Mouse (Mus musculus) liver, embryonic 14.5 days (tissue): ENCODE measurements around the gene Stip1. TPM values are rescaled to one million over a fixed set of nuclear protein-coding genes. Genes with fewer than 3 reads are reported as not detected.
"Not testable (repeated sequence)": the region's sequence is repeated elsewhere in the genome, so short reads cannot be mapped to it uniquely, and the experiment has no call there.

Source experiments
- ATAC-seq: fragments of 200-750 bp; cut with Nextera tagmentation; 2 replicates; pipeline ENCODE4 v1.8.0; 2017; ENCODE audit warnings: moderate number of reproducible peaks, mild to moderate bottlenecking, moderate library complexity; ENCODE audit not compliant: insufficient read depth
- DNase-seq, 3 experiments: peaks; one replicate each; pipeline ENCODE4 v3.0.0-alpha.2; 2012 to 2013; ENCODE audit warnings: low read depth in 3 of 3, low spot score in 3 of 3
- H3K27ac ChIP-seq: fragments of 300-500 bp; sonication (generic); 2 replicates; pipeline ENCODE4 v1.5.1; 2014; ENCODE audit warnings: moderate library complexity, mild to moderate bottlenecking, control low read depth, inconsistent platforms
- H3K27me3 ChIP-seq: fragments of 300-500 bp; sonication (generic); 2 replicates; pipeline ENCODE4 v1.6.1; 2014; ENCODE audit warnings: mild to moderate bottlenecking, low read length, moderate library complexity; ENCODE audit not compliant: control insufficient read depth, insufficient read depth
- H3K36me3 ChIP-seq: fragments of 300-500 bp; sonication (generic); replicated peaks from 2 replicates; pipeline ENCODE4 v1.6.1; 2014; ENCODE audit warnings: low read depth; ENCODE audit not compliant: control insufficient read depth, insufficient read depth
- H3K4me1 ChIP-seq, 2 experiments: fragments of 200-500 bp in 1 of 2; fragments of 300-500 bp in 1 of 2; sonication (generic) in 1 of 2; replicated peaks; 2 replicates each; pipeline ENCODE4 v1.6.1; 2012 to 2014; ENCODE audit warnings: antibody characterized with exemption in 1 of 2, inconsistent platforms in 1 of 2, low read length in 1 of 2; ENCODE audit not compliant: control insufficient read depth in 2 of 2, insufficient read depth in 2 of 2
- H3K4me2 ChIP-seq: fragments of 300-500 bp; sonication (generic); 2 replicates; pipeline ENCODE4 v1.6.1; 2014; ENCODE audit warnings: low read depth, mild to moderate bottlenecking, control low read depth, moderate library complexity
- H3K4me3 ChIP-seq, 2 experiments: fragments of 200-500 bp in 1 of 2; fragments of 300-500 bp in 1 of 2; sonication (generic) in 1 of 2; 2 replicates each; pipeline ENCODE4 v1.5.1; 2012 to 2014; ENCODE audit warnings: low read depth in 2 of 2, low read length in 2 of 2, mild to moderate bottlenecking in 2 of 2, control low read depth in 1 of 2, inconsistent platforms in 1 of 2, moderate library complexity in 1 of 2; ENCODE audit not compliant: insufficient read depth in 1 of 2
- H3K9ac ChIP-seq: fragments of 300-500 bp; sonication (generic); replicated peaks from 2 replicates; pipeline ENCODE4 v1.6.1; 2014; ENCODE audit warnings: mild to moderate bottlenecking, control low read depth, moderate library complexity
- H3K9me3 ChIP-seq: fragments of 300-500 bp; sonication (generic); 2 replicates; pipeline ENCODE4 v1.6.1; 2016; ENCODE audit warnings: low read length, mixed read lengths; ENCODE audit not compliant: control insufficient read depth
- CTCF ChIP-seq: IDR thresholded peaks from 2 replicates; pipeline ENCODE4 v1.5.1; 2016; ENCODE audit warnings: antibody characterized with exemption, low read depth, control low read depth
- EP300 ChIP-seq: IDR thresholded peaks from 2 replicates; pipeline ENCODE4 v1.6.1; 2016; ENCODE audit warnings: antibody characterized with exemption, low read depth
- WGBS: fragments of 180-500 bp; shearing (Covaris S2); extraction: QIAGEN DNeasy Blood & Tissue Kit; methylation state at CpG from one replicate; pipeline ENCODE4 v1.1.7; 2014; ENCODE audit not compliant: insufficient replicate concordance; 5-methylcytosine and 5-hydroxymethylcytosine counted together
- polyA plus RNA-seq, 2 experiments: library from polyadenylated mRNA; depleted of rRNA in 1 of 2; stranded (reverse) in 1 of 2; unstranded in 1 of 2; fragments of >200 nt; fragmentation: Nextera tagmentation in 1 of 2; extraction: Ambion mirVana in 1 of 2; gene quantifications; 2 replicates each; pipeline versions ENCODE4 v1.2.1 to v1.2.3; 2012 to 2014

Gene Stip1
- polyA plus RNA-seq, 2 experiments, result 86.2 to 113 TPM

GRCm38 (mm10) chr19:7081516-7082266 is 41.9 kb upstream of the Stip1 start:
- Histone ChIP-seq H3K9me3 (no peaks in the 10 kb centered on the region), H3K4me1 (no peaks in the 10 kb centered on the region), H3K27ac (no peak overlapping the region), H3K4me3 (no peak overlapping the region), H3K4me2 (no peak overlapping the region), H3K27me3 (no peaks in the 10 kb centered on the region; the same call in 1 of the 2 replicates), H3K36me3 (no peaks in the 10 kb centered on the region), H3K9ac (no peak overlapping the region)
- 48% methylated on average over 7 of the region's 7 CpGs for WGBS
- TF ChIP-seq EP300 (no peak), CTCF (no peak)
- no peak for DNase-seq
- ATAC-seq, result no peak

- no peak overlapping the region for H3K27ac ChIP-seq
- H3K27me3 ChIP-seq, result no peaks in the 10 kb centered on the region
- WGBS, result 66% methylated on average over 7 of the region's 7 CpGs
- no peak for DNase-seq
- no peaks in the 10 kb centered on the region for H3K4me1 ChIP-seq
- no peak overlapping the region for H3K4me3 ChIP-seq
- H3K9ac ChIP-seq, result no peak overlapping the region
- no peak for ATAC-seq
- H3K4me2 ChIP-seq, result no peak overlapping the region
- TF ChIP-seq CTCF, result no peak
- no peak for TF ChIP-seq EP300
- H3K9me3 ChIP-seq, result no peaks in the 10 kb centered on the region
- no peaks in the 10 kb centered on the region for H3K36me3 ChIP-seq
Observed at GRCm38 (mm10) chr19:7078271-7078670, 38.5 kb upstream of the Stip1 start.

GRCm38 (mm10) chr19:7077666-7078065 is 37.9 kb upstream of the Stip1 start:
- WGBS, result 70% methylated on average over 9 of the region's 9 CpGs
- DNase-seq (no peak), ATAC-seq (no peak)
- Histone ChIP-seq H3K4me1 (no peaks in the 10 kb centered on the region), H3K4me2 (no peak overlapping the region), H3K4me3 (no peak overlapping the region), H3K27ac (no peak overlapping the region), H3K9me3 (no peaks in the 10 kb centered on the region), H3K9ac (no peak overlapping the region), H3K36me3 (no peaks in the 10 kb centered on the region), H3K27me3 (no peaks in the 10 kb centered on the region)
- TF ChIP-seq EP300, result no peak
- no peak for TF ChIP-seq CTCF

- not testable (repeated sequence) for H3K4me1 ChIP-seq, DNase-seq, H3K27ac ChIP-seq, H3K4me3 ChIP-seq, H3K36me3 ChIP-seq, H3K9ac ChIP-seq, H3K27me3 ChIP-seq, H3K4me2 ChIP-seq, ATAC-seq, H3K9me3 ChIP-seq
- WGBS, result 73% methylated on average over 11 of the region's 11 CpGs
Observed at GRCm38 (mm10) chr19:7075336-7075735, 35.6 kb upstream of the Stip1 start.

GRCm38 (mm10) chr19:7073997-7074781 is 34.4 kb upstream of the Stip1 start:
- no peaks in the 10 kb centered on the region for H3K9me3 ChIP-seq
- ATAC-seq (no peak), DNase-seq (no peak)
- no peak overlapping the region for H3K27ac ChIP-seq
- no peak overlapping the region for H3K4me2 ChIP-seq
- no peak overlapping the region for H3K9ac ChIP-seq
- 61% methylated on average over 12 of the region's 12 CpGs for WGBS
- H3K27me3 ChIP-seq, result peaks cover 16% of the 10 kb centered on the region
- no peaks in the 10 kb centered on the region for H3K4me1 ChIP-seq
- TF ChIP-seq CTCF (no peak), EP300 (no peak)
- no peak overlapping the region for H3K4me3 ChIP-seq
- no peaks in the 10 kb centered on the region for H3K36me3 ChIP-seq
